Mouse (Mus musculus): ENCODE measurements around the gene Cgrrf1. TPM values are rescaled to one million over a fixed set of nuclear protein-coding genes. Genes with fewer than 3 reads are reported as not detected.
A peak's percentile ranks its signal among the peaks of the same experiment; 100 is the strongest.

The Cgrrf1 gene
- polyA plus RNA-seq, 1 experiment from 2014 or later = 20.3 TPM

GRCm38 (mm10) chr14:46882431-46883067 is 50.6 kb downstream of the Cgrrf1 start, which contains the start of gene Samd4:
Samd4 (plus strand) TSS chr14:46882854.
- peak; percentile 86 for DNase-seq (ENCODE audit: low spot score)
- under 1% methylated on average over 52 of the region's 54 CpGs for WGBS
- H3K9ac ChIP-seq (ENCODE audit: low read length) = peak within 1 kb of the TSS; percentile 70
- peak; percentile 77 for ATAC-seq
- H3K27ac ChIP-seq (ENCODE audit: low read depth, low read length) = peak within 1 kb of the TSS; percentile 60
- H3K27me3 ChIP-seq (replicated peaks; ENCODE audit: control insufficient read depth, insufficient read depth, low read length) = no peaks in the 10 kb centered on the region
- H3K4me3 ChIP-seq (ENCODE audit: low read depth, low read length) = peak within 1 kb of the TSS; percentile 60
- peaks cover 10% of the 10 kb centered on the region for H3K4me1 ChIP-seq (ENCODE audit: control insufficient read depth, insufficient read depth, low read length)
- no peaks in the 10 kb centered on the region for H3K36me3 ChIP-seq (ENCODE audit: control insufficient read depth, insufficient read depth, low read length)
- peak within 1 kb of the TSS; percentile 97 for H3K4me2 ChIP-seq (ENCODE audit: low read length)
- no peaks in the 10 kb centered on the region for H3K9me3 ChIP-seq (replicated peaks; ENCODE audit: control insufficient read depth, low read length)

- Histone ChIP-seq H3K4me2 (ENCODE audit: low read length) (peak overlapping the region; percentile 97), H3K4me1 (ENCODE audit: control insufficient read depth, insufficient read depth, low read length) (peaks cover 10% of the 10 kb centered on the region), H3K9ac (ENCODE audit: low read length) (peak overlapping the region; percentile 70), H3K9me3 (replicated peaks; ENCODE audit: control insufficient read depth, low read length) (no peaks in the 10 kb centered on the region), H3K27ac (ENCODE audit: low read depth, low read length) (peak overlapping the region; percentile 60), H3K36me3 (ENCODE audit: control insufficient read depth, insufficient read depth, low read length) (no peaks in the 10 kb centered on the region), H3K4me3 (ENCODE audit: low read depth, low read length) (peak overlapping the region; percentile 60), H3K27me3 (replicated peaks; ENCODE audit: control insufficient read depth, insufficient read depth, low read length) (no peaks in the 10 kb centered on the region)
- DNase-seq (ENCODE audit: low spot score) (peak; percentile 82), ATAC-seq (peak; percentile 36)
- WGBS = under 1% methylated on average over 67 of the region's 70 CpGs
Observed at GRCm38 (mm10) chr14:46883068-46883870, 51.3 kb downstream of the Cgrrf1 start.

GRCm38 (mm10) chr14:46883871-46884441 is 52.0 kb downstream of the Cgrrf1 start:
- H3K4me2 ChIP-seq (ENCODE audit: low read length) = peak overlapping the region; percentile 97
- H3K36me3 ChIP-seq (ENCODE audit: control insufficient read depth, insufficient read depth, low read length) = no peaks in the 10 kb centered on the region
- DNase-seq (ENCODE audit: low spot score) (peak; percentile 50), ATAC-seq (peak; percentile 10)
- peak overlapping the region; percentile 70 for H3K9ac ChIP-seq (ENCODE audit: low read length)
- H3K4me3 ChIP-seq (ENCODE audit: low read depth, low read length) = peak overlapping the region; percentile 60
- H3K9me3 ChIP-seq (replicated peaks; ENCODE audit: control insufficient read depth, low read length) = no peaks in the 10 kb centered on the region
- peaks cover 10% of the 10 kb centered on the region for H3K4me1 ChIP-seq (ENCODE audit: control insufficient read depth, insufficient read depth, low read length)
- peak overlapping the region; percentile 70; the same call in 1 of the 2 replicates for H3K27ac ChIP-seq (ENCODE audit: low read depth, low read length)
- whole genome bisulfite sequencing = 2% methylated on average over 29 of the region's 29 CpGs
- no peaks in the 10 kb centered on the region for H3K27me3 ChIP-seq (replicated peaks; ENCODE audit: control insufficient read depth, insufficient read depth, low read length)

- DNase-seq (ENCODE audit: low spot score) = peak; percentile 73
- Histone ChIP-seq H3K27me3 (replicated peaks; ENCODE audit: control insufficient read depth, insufficient read depth, low read length) (no peaks in the 10 kb centered on the region), H3K9ac (ENCODE audit: low read length) (peak overlapping the region; percentile 70), H3K4me2 (ENCODE audit: low read length) (peak overlapping the region; percentile 97), H3K4me3 (ENCODE audit: low read depth, low read length) (peak overlapping the region; percentile 60), H3K36me3 (ENCODE audit: control insufficient read depth, insufficient read depth, low read length) (no peaks in the 10 kb centered on the region), H3K27ac (ENCODE audit: low read depth, low read length) (peak overlapping the region; percentile 70), H3K4me1 (ENCODE audit: control insufficient read depth, insufficient read depth, low read length) (peaks cover 10% of the 10 kb centered on the region), H3K9me3 (replicated peaks; ENCODE audit: control insufficient read depth, low read length) (no peaks in the 10 kb centered on the region)
- WGBS = under 1% methylated on average over 45 of the region's 52 CpGs
- ATAC-seq = peak; percentile 59
Observed at GRCm38 (mm10) chr14:46884701-46885428, 52.9 kb downstream of the Cgrrf1 start.

GRCm38 (mm10) chr14:46885429-46885755 is 53.5 kb downstream of the Cgrrf1 start:
- ATAC-seq = 0 out of 2 replicates have a peak, but pooled peaks have one; percentile 1

GRCm38 (mm10) chr14:46885891-46886301 is 54.0 kb downstream of the Cgrrf1 start:
- 33% methylated on average over 5 of the region's 5 CpGs for WGBS
- Histone ChIP-seq H3K27me3 (replicated peaks; ENCODE audit: control insufficient read depth, insufficient read depth, low read length) (no peaks in the 10 kb centered on the region), H3K27ac (ENCODE audit: low read depth, low read length) (no peak overlapping the region), H3K9ac (ENCODE audit: low read length) (peak overlapping the region; percentile 70), H3K9me3 (replicated peaks; ENCODE audit: control insufficient read depth, low read length) (no peaks in the 10 kb centered on the region), H3K4me1 (ENCODE audit: control insufficient read depth, insufficient read depth, low read length) (peaks cover 10% of the 10 kb centered on the region), H3K4me2 (ENCODE audit: low read length) (peak overlapping the region; percentile 97), H3K4me3 (ENCODE audit: low read depth, low read length) (peak overlapping the region; percentile 60), H3K36me3 (ENCODE audit: control insufficient read depth, insufficient read depth, low read length) (no peaks in the 10 kb centered on the region)
- DNase-seq (ENCODE audit: low spot score) (no peak), ATAC-seq (no peak)

More at GRCm38 (mm10) chr14:46885429-46885755, 53.5 kb downstream of the Cgrrf1 start:
- no peaks in the 10 kb centered on the region for H3K9me3 ChIP-seq (replicated peaks; ENCODE audit: control insufficient read depth, low read length)
- H3K27ac ChIP-seq (ENCODE audit: low read depth, low read length) = 0 out of 2 replicates have a peak overlapping the region, but pooled peaks have one; percentile 70
- 4% methylated on average over 7 of the region's 7 CpGs for WGBS
- H3K4me1 ChIP-seq (ENCODE audit: control insufficient read depth, insufficient read depth, low read length) = peaks cover 10% of the 10 kb centered on the region
- no peaks in the 10 kb centered on the region for H3K27me3 ChIP-seq (replicated peaks; ENCODE audit: control insufficient read depth, insufficient read depth, low read length)
- peak overlapping the region; percentile 70 for H3K9ac ChIP-seq (ENCODE audit: low read length)
- H3K4me2 ChIP-seq (ENCODE audit: low read length) = peak overlapping the region; percentile 97
- H3K4me3 ChIP-seq (ENCODE audit: low read depth, low read length) = peak overlapping the region; percentile 60
- no peak for DNase-seq (ENCODE audit: low spot score)
- no peaks in the 10 kb centered on the region for H3K36me3 ChIP-seq (ENCODE audit: control insufficient read depth, insufficient read depth, low read length)

- Histone ChIP-seq H3K9ac (ENCODE audit: low read length) (no peak overlapping the region), H3K4me2 (ENCODE audit: low read length) (no peak overlapping the region), H3K36me3 (ENCODE audit: control insufficient read depth, insufficient read depth, low read length) (no peaks in the 10 kb centered on the region), H3K4me3 (ENCODE audit: low read depth, low read length) (no peak overlapping the region), H3K4me1 (ENCODE audit: control insufficient read depth, insufficient read depth, low read length) (peaks cover 6% of the 10 kb centered on the region; the same call in 1 of the 2 replicates), H3K9me3 (replicated peaks; ENCODE audit: control insufficient read depth, low read length) (no peaks in the 10 kb centered on the region), H3K27ac (ENCODE audit: low read depth, low read length) (no peak overlapping the region), H3K27me3 (replicated peaks; ENCODE audit: control insufficient read depth, insufficient read depth, low read length) (no peaks in the 10 kb centered on the region)
- no peak for DNase-seq (ENCODE audit: low spot score)
- no peak for ATAC-seq
- WGBS = 92% methylated on average over 4 of the region's 4 CpGs
Observed at GRCm38 (mm10) chr14:46889096-46889495, 57.2 kb downstream of the Cgrrf1 start.

GRCm38 (mm10) chr14:46893961-46894360 is 62.0 kb downstream of the Cgrrf1 start:
- ATAC-seq (no peak), DNase-seq (ENCODE audit: low spot score) (no peak)
- no peak overlapping the region for H3K9ac ChIP-seq (ENCODE audit: low read length)
- H3K36me3 ChIP-seq (ENCODE audit: control insufficient read depth, insufficient read depth, low read length) = no peaks in the 10 kb centered on the region; the same call in 1 of the 2 replicates
- no peak overlapping the region for H3K4me2 ChIP-seq (ENCODE audit: low read length)
- no peaks in the 10 kb centered on the region for H3K27me3 ChIP-seq (replicated peaks; ENCODE audit: control insufficient read depth, insufficient read depth, low read length)
- no peak overlapping the region for H3K4me3 ChIP-seq (ENCODE audit: low read depth, low read length)
- H3K27ac ChIP-seq (ENCODE audit: low read depth, low read length) = no peak overlapping the region
- WGBS = 91% methylated on average over 10 of the region's 10 CpGs
- no peaks in the 10 kb centered on the region for H3K4me1 ChIP-seq (ENCODE audit: control insufficient read depth, insufficient read depth, low read length)
- H3K9me3 ChIP-seq (replicated peaks; ENCODE audit: control insufficient read depth, low read length) = no peaks in the 10 kb centered on the region

Measured in forebrain, embryonic 14.5 days (tissue).